Mouse (Mus musculus) forebrain, embryonic 12.5 days (tissue): ENCODE measurements around the gene Aldh3a1. TPM values are rescaled to one million over a fixed set of nuclear protein-coding genes. Genes with fewer than 3 reads are reported as not detected.

Experiments
- ATAC-seq: fragments of 200-750 bp; cut with Nextera tagmentation; 2 replicates; pipeline ENCODE4 v1.8.0; 2017; ENCODE audit warnings: moderate TSS enrichment; ENCODE audit not compliant: low FRiP score
- H3K27ac ChIP-seq: fragments of 300-500 bp; sonication (generic); 2 replicates; pipeline ENCODE4 v1.5.1; 2016; ENCODE audit warnings: mild to moderate bottlenecking
- H3K27me3 ChIP-seq: fragments of 300-500 bp; sonication (generic); 2 replicates; pipeline ENCODE4 v1.6.1; 2016; ENCODE audit warnings: mild to moderate bottlenecking
- H3K36me3 ChIP-seq: fragments of 300-500 bp; sonication (generic); replicated peaks from 2 replicates; pipeline ENCODE4 v1.6.1; 2016; ENCODE audit warnings: mild to moderate bottlenecking
- H3K4me1 ChIP-seq: fragments of 300-500 bp; sonication (generic); 2 replicates; pipeline ENCODE4 v1.6.1; 2016
- H3K4me2 ChIP-seq: fragments of 300-500 bp; sonication (generic); 2 replicates; pipeline ENCODE4 v1.6.1; 2016; ENCODE audit warnings: mild to moderate bottlenecking, moderate library complexity
- H3K4me3 ChIP-seq: fragments of 300-500 bp; sonication (generic); replicated peaks from 2 replicates; pipeline ENCODE4 v1.5.1; 2016; ENCODE audit warnings: mild to moderate bottlenecking
- H3K9ac ChIP-seq: fragments of 300-500 bp; sonication (generic); 2 replicates; pipeline ENCODE4 v1.6.1; 2016; ENCODE audit warnings: mild to moderate bottlenecking
- H3K9me3 ChIP-seq: fragments of 300-500 bp; sonication (generic); 2 replicates; pipeline ENCODE4 v1.6.1; 2016
- WGBS: fragments of 180-500 bp; shearing (Covaris S2); methylation state at CpG from one replicate; pipeline ENCODE4 v1.1.7; 2016; 5-methylcytosine and 5-hydroxymethylcytosine counted together
- polyA plus RNA-seq: library from polyadenylated mRNA; unstranded; fragments of >200 nt; fragmentation: Nextera tagmentation; extraction: Ambion mirVana; gene quantifications from 2 replicates; pipeline ENCODE4 v1.2.1, GENCODE M21; 2016

The Aldh3a1 gene
- polyA plus RNA-seq, 1 experiment from 2014 or later = not detected

DNA sequence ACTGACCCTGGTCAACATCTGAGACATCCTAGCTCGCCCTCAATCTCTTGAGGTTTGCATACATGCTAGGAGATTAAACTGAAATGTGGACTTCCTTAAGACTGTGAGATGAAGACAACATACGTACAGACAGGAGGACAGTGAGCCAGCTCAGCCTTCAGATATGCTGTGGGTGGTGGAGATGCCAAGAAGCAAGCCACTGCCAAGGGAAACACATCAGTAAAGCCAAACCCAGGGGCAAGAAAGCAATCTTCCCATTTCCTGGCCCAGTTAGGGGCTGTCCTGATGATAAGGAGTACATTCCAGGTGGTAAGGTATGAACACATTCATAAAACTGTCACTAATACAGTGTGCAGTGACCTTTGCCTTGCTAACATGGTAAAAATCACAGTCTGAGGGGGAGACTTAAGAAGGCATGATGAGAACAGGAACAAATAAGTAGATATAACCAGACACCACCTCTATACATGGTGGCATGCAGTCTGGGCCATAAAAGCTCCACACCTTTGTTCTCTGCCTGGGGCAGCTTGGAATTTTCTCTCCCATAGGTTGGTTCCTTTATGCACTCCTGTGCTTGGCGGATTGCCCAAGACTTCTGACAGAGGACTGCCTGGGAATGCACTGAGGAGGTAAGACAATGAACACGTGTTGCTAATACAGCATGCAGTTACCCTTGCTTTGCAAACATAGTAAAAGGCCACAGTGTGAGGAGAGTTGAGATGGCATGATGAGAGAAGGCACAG, 7.5 kb upstream of the Aldh3a1 start:
- H3K4me1 ChIP-seq = no peaks in the 10 kb centered on the region
- H3K27ac ChIP-seq = no peak overlapping the region
- H3K36me3 ChIP-seq = no peaks in the 10 kb centered on the region
- 0 out of 2 replicates have a peak, but pooled peaks cover 2% of the 10 kb centered on the region for H3K27me3 ChIP-seq
- no peak overlapping the region for H3K4me2 ChIP-seq
- no peaks in the 10 kb centered on the region for H3K9me3 ChIP-seq
- 70% methylated on average over 4 of the region's 4 CpGs for WGBS
- H3K4me3 ChIP-seq = no peak overlapping the region
- ATAC-seq = no peak
- H3K9ac ChIP-seq = no peak overlapping the region

GRCm38 (mm10) chr11:61202186-61202585, 5.2 kb upstream of the Aldh3a1 start:
- H3K4me3 ChIP-seq = no peak overlapping the region
- H3K4me1 ChIP-seq = no peaks in the 10 kb centered on the region
- H3K27ac ChIP-seq = no peak overlapping the region
- 62% methylated on average over 6 of the region's 6 CpGs for WGBS
- no peak overlapping the region for H3K9ac ChIP-seq
- H3K4me2 ChIP-seq = no peak overlapping the region
- no peaks in the 10 kb centered on the region for H3K36me3 ChIP-seq
- no peak for ATAC-seq
- H3K9me3 ChIP-seq = no peaks in the 10 kb centered on the region
- 0 out of 2 replicates have a peak, but pooled peaks cover 2% of the 10 kb centered on the region for H3K27me3 ChIP-seq

- WGBS = 78% methylated on average over 2 of the region's 2 CpGs
- H3K4me1 ChIP-seq = no peaks in the 10 kb centered on the region
- no peaks in the 10 kb centered on the region for H3K9me3 ChIP-seq
- H3K27ac ChIP-seq = no peak overlapping the region
- no peak overlapping the region for H3K9ac ChIP-seq
- no peak for ATAC-seq
- H3K27me3 ChIP-seq = 0 out of 2 replicates have a peak, but pooled peaks cover 2% of the 10 kb centered on the region
- no peak overlapping the region for H3K4me2 ChIP-seq
- H3K36me3 ChIP-seq = no peaks in the 10 kb centered on the region
- no peak overlapping the region for H3K4me3 ChIP-seq
Observed at GRCm38 (mm10) chr11:61202810-61203209, 4.5 kb upstream of the Aldh3a1 start.

- Histone ChIP-seq H3K4me3 (no peak overlapping the region), H3K27me3 (0 out of 2 replicates have a peak, but pooled peaks cover 2% of the 10 kb centered on the region), H3K9ac (no peak overlapping the region), H3K27ac (no peak overlapping the region), H3K9me3 (no peaks in the 10 kb centered on the region), H3K4me2 (no peak overlapping the region), H3K36me3 (no peaks in the 10 kb centered on the region), H3K4me1 (no peaks in the 10 kb centered on the region)
- ATAC-seq = no peak
- 92% methylated on average over 10 of the region's 10 CpGs for WGBS
Observed at GRCm38 (mm10) chr11:61205167-61205950, 2.0 kb upstream of the Aldh3a1 start.

DNA sequence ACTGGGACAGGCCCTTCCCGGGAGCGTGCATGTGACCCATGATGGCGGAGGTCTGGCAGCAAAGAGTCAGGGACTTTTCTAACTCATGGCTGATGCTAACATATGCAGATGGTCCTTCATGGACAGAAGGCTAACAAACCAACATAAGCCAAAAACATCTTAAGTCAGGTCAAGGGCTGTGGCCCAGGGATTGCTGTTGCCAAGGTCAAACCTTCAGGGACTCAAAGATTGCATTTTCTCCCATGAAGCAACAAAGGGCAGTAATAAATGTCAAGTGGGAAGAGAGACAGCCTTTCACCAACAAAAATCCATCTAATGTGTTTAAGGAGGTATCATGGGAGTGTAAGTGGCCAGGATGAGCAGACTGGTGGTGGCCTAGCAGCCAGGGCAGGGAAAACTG, 1.2 kb upstream of the Aldh3a1 start:
- Histone ChIP-seq H3K27me3 (0 out of 2 replicates have a peak, but pooled peaks cover 2% of the 10 kb centered on the region), H3K9ac (no peak overlapping the region), H3K36me3 (no peaks in the 10 kb centered on the region), H3K27ac (no peak overlapping the region), H3K4me3 (no peak overlapping the region), H3K4me1 (no peaks in the 10 kb centered on the region), H3K9me3 (no peaks in the 10 kb centered on the region), H3K4me2 (no peak overlapping the region)
- WGBS = 97% methylated on average over 3 of the region's 3 CpGs
- no peak for ATAC-seq

GRCm38 (mm10) chr11:61208316-61208715, 979 bp downstream of the Aldh3a1 start:
- Histone ChIP-seq H3K9me3 (no peaks in the 10 kb centered on the region), H3K4me3 (no peak overlapping the region), H3K4me1 (no peaks in the 10 kb centered on the region), H3K27ac (no peak overlapping the region), H3K4me2 (no peak overlapping the region), H3K9ac (no peak overlapping the region), H3K27me3 (peaks cover 20% of the 10 kb centered on the region), H3K36me3 (no peaks in the 10 kb centered on the region)
- ATAC-seq = no peak
- 83% methylated on average over 10 of the region's 10 CpGs for WGBS

DNA sequence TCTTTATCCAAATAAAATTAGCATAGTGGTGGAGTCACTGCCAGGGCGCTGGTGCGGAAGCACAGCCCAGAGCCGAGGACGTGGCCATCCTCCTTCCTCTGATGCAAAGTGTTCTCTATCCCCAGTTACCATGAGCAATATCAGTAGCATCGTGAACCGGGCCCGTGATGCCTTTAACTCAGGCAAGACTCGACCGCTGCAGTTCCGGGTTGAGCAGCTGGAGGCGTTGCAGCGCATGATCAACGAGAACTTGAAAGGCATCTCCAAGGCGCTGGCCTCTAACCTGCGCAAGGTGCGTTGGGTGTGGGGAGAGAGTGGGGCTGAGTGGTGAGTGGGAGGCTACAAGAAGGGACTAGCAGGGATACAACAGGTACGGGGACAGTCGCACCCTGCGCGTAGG, 4.8 kb downstream of the Aldh3a1 start:
- peaks cover 17% of the 10 kb centered on the region for H3K27me3 ChIP-seq
- no peaks in the 10 kb centered on the region for H3K36me3 ChIP-seq
- no peaks in the 10 kb centered on the region for H3K9me3 ChIP-seq
- WGBS = 44% methylated on average over 20 of the region's 20 CpGs
- no peak for ATAC-seq
- no peak overlapping the region for H3K4me3 ChIP-seq
- H3K4me1 ChIP-seq = no peaks in the 10 kb centered on the region
- no peak overlapping the region for H3K4me2 ChIP-seq
- H3K27ac ChIP-seq = no peak overlapping the region
- H3K9ac ChIP-seq = no peak overlapping the region

DNA sequence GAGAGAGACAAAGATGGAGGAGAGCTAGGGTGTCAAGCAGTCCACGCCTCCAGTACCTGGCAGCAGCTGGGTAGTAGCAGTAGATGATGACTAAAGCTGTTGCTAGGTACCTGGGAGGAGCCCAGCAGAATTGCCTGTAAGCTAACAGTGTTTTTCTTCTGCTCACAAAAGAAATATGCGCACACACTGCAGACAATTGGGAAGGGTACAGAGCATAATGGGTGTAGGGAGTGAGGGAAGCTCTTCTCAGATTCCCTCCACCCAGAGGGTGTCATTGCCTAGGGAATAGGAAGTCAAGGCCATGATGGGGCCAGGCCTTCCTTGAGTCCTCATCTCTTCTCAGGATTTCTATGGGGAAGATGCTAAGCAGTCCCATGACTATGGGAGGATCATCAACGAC, 8.6 kb downstream of the Aldh3a1 start:
- peaks cover 17% of the 10 kb centered on the region for H3K27me3 ChIP-seq
- no peak overlapping the region for H3K9ac ChIP-seq
- H3K36me3 ChIP-seq = no peaks in the 10 kb centered on the region
- no peak overlapping the region for H3K4me3 ChIP-seq
- no peak overlapping the region for H3K4me2 ChIP-seq
- WGBS = 88% methylated on average over 3 of the region's 3 CpGs
- ATAC-seq = no peak
- no peak overlapping the region for H3K27ac ChIP-seq
- H3K9me3 ChIP-seq = no peaks in the 10 kb centered on the region
- H3K4me1 ChIP-seq = no peaks in the 10 kb centered on the region

GRCm38 (mm10) chr11:61220156-61220881, 13.0 kb downstream of the Aldh3a1 start:
- Histone ChIP-seq H3K4me3 (no peak overlapping the region), H3K27ac (no peak overlapping the region), H3K4me1 (no peaks in the 10 kb centered on the region), H3K9me3 (no peaks in the 10 kb centered on the region), H3K9ac (no peak overlapping the region), H3K36me3 (no peaks in the 10 kb centered on the region), H3K4me2 (no peak overlapping the region), H3K27me3 (no peaks in the 10 kb centered on the region)
- WGBS = 74% methylated on average over 9 of the region's 9 CpGs
- no peak for ATAC-seq

GRCm38 (mm10) chr11:61222007-61222406, 14.7 kb downstream of the Aldh3a1 start:
- H3K27me3 ChIP-seq = no peaks in the 10 kb centered on the region
- H3K9me3 ChIP-seq = no peaks in the 10 kb centered on the region
- H3K4me1 ChIP-seq = no peaks in the 10 kb centered on the region
- ATAC-seq = no peak
- H3K4me2 ChIP-seq = no peak overlapping the region
- H3K36me3 ChIP-seq = no peaks in the 10 kb centered on the region
- H3K27ac ChIP-seq = no peak overlapping the region
- 79% methylated on average over 1 of the region's 1 CpGs for WGBS
- H3K4me3 ChIP-seq = no peak overlapping the region
- H3K9ac ChIP-seq = no peak overlapping the region

GRCm38 (mm10) chr11:61222971-61223745, 15.8 kb downstream of the Aldh3a1 start:
- no peaks in the 10 kb centered on the region for H3K36me3 ChIP-seq
- no peak overlapping the region for H3K27ac ChIP-seq
- WGBS = 95% methylated on average over 9 of the region's 9 CpGs

More at GRCm38 (mm10) chr11:61222971-61223745, 15.8 kb downstream of the Aldh3a1 start:
- no peaks in the 10 kb centered on the region for H3K4me1 ChIP-seq
- no peaks in the 10 kb centered on the region for H3K27me3 ChIP-seq
- ATAC-seq = no peak
- H3K4me3 ChIP-seq = no peak overlapping the region
- H3K9ac ChIP-seq = no peak overlapping the region
- no peak overlapping the region for H3K4me2 ChIP-seq
- H3K9me3 ChIP-seq = no peaks in the 10 kb centered on the region
